In the genomic region with DNA sequence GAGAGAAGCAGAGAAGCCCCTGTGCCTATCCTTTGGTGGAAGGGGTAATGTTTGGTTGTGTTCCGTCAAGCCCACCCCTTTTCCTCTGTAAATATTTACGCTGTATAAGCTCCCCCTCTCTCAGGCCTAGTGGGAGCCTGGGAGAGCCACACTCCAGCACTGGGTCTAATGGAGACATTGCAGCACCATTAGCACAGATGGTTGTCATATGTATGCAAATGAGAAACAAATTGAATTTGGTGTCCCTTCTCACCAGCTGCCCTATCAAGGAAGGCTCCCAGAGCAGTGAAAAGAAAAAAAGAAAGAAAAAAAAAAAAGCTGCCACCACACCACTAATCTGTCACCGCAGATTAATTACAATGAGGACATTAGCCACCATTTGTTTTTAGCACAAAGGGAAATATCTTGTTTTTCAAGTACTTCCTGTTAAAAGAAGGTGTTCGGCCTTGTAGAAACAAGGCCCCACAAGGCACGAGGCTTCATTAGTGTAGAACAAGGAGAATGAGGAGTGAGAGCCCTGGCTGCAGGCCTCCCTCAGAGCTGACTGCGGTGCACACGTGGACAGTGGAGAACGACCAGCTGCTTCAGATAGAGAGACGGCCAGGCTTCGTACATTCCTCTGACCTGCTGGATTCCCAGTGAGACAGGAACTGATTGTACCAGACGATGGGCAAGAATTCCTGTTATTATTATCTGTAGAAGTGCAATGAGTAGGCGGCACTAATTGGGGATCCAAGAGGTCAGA, we compare ENCODE assay signal across 18 mouse cellular contexts.
DNase-seq lines count a peak whose midpoint lies in the region; ATAC-seq and TF ChIP-seq lines count a peak whose summit lies in the region.
"Had no signal": no experiment of that assay in that cellular context is flagged by ENCODE, and none has a peak within 500 bp of the region (broad histone marks: within the 10 kb centered on the region; RNA-seq: fewer than 3 reads in every experiment).

No protein-coding gene starts in this region.

- TF ChIP-seq CTCF in brain, embryonic 14.5 days (IDR thresholded peaks at IDR 0.05; ENCODE audit: borderline replicate concordance, extremely low read depth, insufficient read depth, insufficient read length): no peak
- no peak for TF ChIP-seq CTCF in midbrain, postnatal 0 days (IDR thresholded peaks at IDR 0.05)

- H3K9ac ChIP-seq in forebrain, embryonic 15.5 days (replicated peaks): no peak overlapping the region
- no peak overlapping the region for H3K9ac ChIP-seq in midbrain, postnatal 0 days (replicated peaks; ENCODE audit: low read length, poor library complexity, severe bottlenecking)
- H3K9ac ChIP-seq: heart, embryonic 15.5 days had no signal

- H3K36me3 ChIP-seq in forebrain, embryonic 15.5 days: no peaks in the 10 kb centered on the region
- no peaks in the 10 kb centered on the region for H3K36me3 ChIP-seq in midbrain, postnatal 0 days (ENCODE audit: insufficient read depth, low read length)
- H3K36me3 ChIP-seq: heart, embryonic 15.5 days had no signal

- 0 out of 2 replicates have a peak overlapping the region, but pooled peaks have one; percentile 19 for H3K27ac ChIP-seq in forebrain, embryonic 15.5 days (replicated peaks)
- no peak overlapping the region for H3K27ac ChIP-seq in midbrain, postnatal 0 days (ENCODE audit: low read depth, low read length)
- H3K27ac ChIP-seq: heart, embryonic 15.5 days had no signal

- 20% methylated on average over 12 of the region's 12 CpGs for WGBS in forebrain, embryonic 15.5 days
- 30% methylated on average over 12 of the region's 12 CpGs for WGBS in midbrain, postnatal 0 days

- no peaks in the 10 kb centered on the region; the same call in 1 of the 2 replicates for H3K27me3 ChIP-seq in forebrain, embryonic 15.5 days
- H3K27me3 ChIP-seq in midbrain, postnatal 0 days (ENCODE audit: insufficient read depth, low read length): no peaks in the 10 kb centered on the region
- H3K27me3 ChIP-seq: heart, embryonic 15.5 days had no signal

- no peak overlapping the region for H3K4me2 ChIP-seq in forebrain, embryonic 15.5 days (replicated peaks)
- H3K4me2 ChIP-seq in midbrain, postnatal 0 days (ENCODE audit: low read depth, low read length, poor library complexity, severe bottlenecking): no peak overlapping the region
- H3K4me2 ChIP-seq: heart, embryonic 15.5 days had no signal

- H3K9me3 ChIP-seq in forebrain, embryonic 15.5 days: no peaks in the 10 kb centered on the region
- no peaks in the 10 kb centered on the region for H3K9me3 ChIP-seq in midbrain, postnatal 0 days (ENCODE audit: low read length)
- H3K9me3 ChIP-seq: heart, embryonic 15.5 days had no signal

- ATAC-seq in forebrain, embryonic 15.5 days (replicated peaks): peak; percentile 88
- ATAC-seq in midbrain, postnatal 0 days (ENCODE audit: low FRiP score): no peak
- ATAC-seq: CD4-positive, CD25-positive, alpha-beta regulatory T cell, adult 4 months had no signal

- H3K4me3 ChIP-seq in forebrain, embryonic 15.5 days: no peak overlapping the region
- H3K4me3 ChIP-seq in midbrain, postnatal 0 days (ENCODE audit: low read depth, low read length): no peak overlapping the region
- H3K4me3 ChIP-seq: erythroblast, embryonic 14.5 days; heart, embryonic 15.5 days had no signal

- no peak for TF ChIP-seq POLR2A in brain, embryonic 14.5 days (IDR thresholded peaks at IDR 0.05; ENCODE audit: borderline replicate concordance, extremely low read depth, insufficient read depth, insufficient read length, poor library complexity, severe bottlenecking)

- peaks cover 14% of the 10 kb centered on the region for H3K4me1 ChIP-seq in forebrain, embryonic 15.5 days
- H3K4me1 ChIP-seq in midbrain, postnatal 0 days (ENCODE audit: insufficient read depth, low read length): no peaks in the 10 kb centered on the region

- peak; percentile 9 for DNase-seq in layer of hippocampus, adult 9-11 months
- no peak for DNase-seq in layer of hippocampus, adult 11-12 months (ENCODE audit: low spot score)
- peak; percentile 87 for DNase-seq in brain, embryonic 14.5 days (ENCODE audit: low read depth)
- DNase-seq in midbrain, postnatal 0 days (ENCODE audit: low spot score): peak; percentile 71
- no peak for DNase-seq in thymus, adult 18-20 months
- DNase-seq in urinary bladder, adult 2 months (ENCODE audit: low spot score): no peak
- no peak for DNase-seq in natural killer cell, adult 2 months (ENCODE audit: low spot score in 2 of 2)
- DNase-seq: adrenal gland, postnatal 36 days; cerebellum, adult 9-11 months; gastrocnemius, postnatal 14 days; kidney, adult 11 months; layer of hippocampus, postnatal 36 days; lung, postnatal 36 days; thymus, postnatal 14 days had no signal

Comparison
In these comparisons a context has a peak if more than half of its experiments do, and no peak if none do; other contexts are left out.
1. DNase-seq: peak in layer of hippocampus, adult 9-11 months (single experiment), brain, embryonic 14.5 days (single experiment) and midbrain, postnatal 0 days (single experiment); none in layer of hippocampus, adult 11-12 months (single experiment), thymus, adult 18-20 months (0 of 2), urinary bladder, adult 2 months (single experiment) and natural killer cell, adult 2 months (0 of 2).